Mouse (Mus musculus) E14TG2a.4 (cell line): ENCODE measurements around the gene Wnt2.

Source experiments
- CTCF ChIP-seq: conservative IDR thresholded peaks from 2 replicates; pipeline ENCODE4 v1.5.1; 2014; ENCODE audit warnings: low read length
- NANOG ChIP-seq: IDR thresholded peaks from 2 replicates; pipeline ENCODE4 v1.6.1; 2014; ENCODE audit warnings: borderline replicate concordance, low read length, mixed read lengths
- POU5F1 ChIP-seq: IDR thresholded peaks from 2 replicates; pipeline ENCODE4 v1.6.1; 2014; ENCODE audit warnings: low read length, borderline replicate concordance

- TF ChIP-seq CTCF (no peak), NANOG (no peak), POU5F1 (no peak)
These were observed 88.0 kb downstream of the Wnt2 start for GRCm38 (mm10) chr6:17942344-17942743.
